Mouse (Mus musculus): ENCODE measurements around the gene Olfr1357.

DNA sequence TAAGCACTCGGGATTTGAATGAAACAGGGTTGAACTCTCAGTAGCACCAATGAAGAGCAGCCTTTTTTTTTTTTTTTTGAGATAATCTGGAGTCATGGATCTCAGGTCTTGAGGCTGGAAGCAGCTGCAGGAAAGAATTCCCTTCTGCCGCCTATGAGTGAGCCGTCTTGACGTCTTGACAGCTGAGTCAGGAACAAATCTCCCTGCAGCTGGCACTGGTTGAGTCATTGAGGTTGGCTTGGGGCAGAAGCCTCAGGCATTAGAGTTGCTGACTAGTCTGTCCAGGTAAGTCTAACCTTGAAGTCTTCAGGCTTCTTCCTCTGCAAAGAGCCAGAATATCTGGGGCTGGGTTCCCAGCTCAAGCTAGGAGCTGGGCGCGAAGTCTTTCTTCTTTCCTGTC is 23.7 kb downstream of the Olfr1357 start:
- TF ChIP-seq POLR2A (IDR thresholded peaks at IDR 0.05; ENCODE audit: borderline replicate concordance, extremely low read depth, low read depth, low read length) (no peak), CTCF (IDR thresholded peaks at IDR 0.05; ENCODE audit: insufficient read depth, low read length) (no peak)
